Mouse (Mus musculus) natural killer cell, adult 2 months (primary cell): ENCODE results near the gene Gm340.

Experiments used
- DNase-seq, 2 experiments: peaks; one replicate each; pipeline ENCODE4 v3.0.0; 2022; ENCODE audit warnings: low spot score in 2 of 2

The Gm340 gene

DNA sequence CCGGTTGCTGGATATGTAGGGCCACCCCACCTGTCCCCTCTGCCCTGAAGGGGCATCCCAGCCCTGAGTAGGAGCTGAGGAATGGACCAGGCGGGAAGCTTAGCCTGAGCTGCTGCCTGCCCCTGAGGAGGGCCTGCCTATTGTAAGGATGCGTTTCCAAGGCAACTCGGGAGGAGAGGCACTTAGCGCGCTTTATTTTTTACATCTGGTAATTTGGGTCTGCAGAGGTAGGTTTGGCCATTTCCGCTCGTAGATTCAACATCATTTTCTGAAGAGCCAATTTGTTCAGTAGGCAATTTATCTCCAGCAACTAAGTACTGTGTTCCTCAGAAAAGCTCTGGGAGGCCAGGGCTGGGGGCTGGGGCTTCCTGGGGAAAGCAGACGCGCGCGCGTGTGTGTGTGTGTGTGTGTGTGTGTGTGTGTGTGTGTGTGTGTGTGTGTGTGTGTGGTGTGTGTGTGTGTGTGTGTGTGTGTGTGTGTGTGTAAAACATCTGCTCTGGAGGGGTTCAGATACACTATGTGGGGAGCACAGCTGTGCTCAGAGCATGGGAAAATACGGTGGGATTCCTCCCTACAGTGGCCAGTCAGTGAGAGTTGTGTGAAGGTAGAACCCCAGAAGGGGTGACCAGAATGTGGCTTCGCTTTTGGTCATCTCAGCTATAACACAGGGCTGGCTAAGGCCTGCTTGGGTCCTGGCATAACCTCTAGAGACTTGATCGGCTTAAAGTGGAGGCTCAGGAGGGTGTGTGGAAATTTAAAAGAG, 31.3 kb downstream of the Gm340 start:
- DNase-seq: no peak

DNA sequence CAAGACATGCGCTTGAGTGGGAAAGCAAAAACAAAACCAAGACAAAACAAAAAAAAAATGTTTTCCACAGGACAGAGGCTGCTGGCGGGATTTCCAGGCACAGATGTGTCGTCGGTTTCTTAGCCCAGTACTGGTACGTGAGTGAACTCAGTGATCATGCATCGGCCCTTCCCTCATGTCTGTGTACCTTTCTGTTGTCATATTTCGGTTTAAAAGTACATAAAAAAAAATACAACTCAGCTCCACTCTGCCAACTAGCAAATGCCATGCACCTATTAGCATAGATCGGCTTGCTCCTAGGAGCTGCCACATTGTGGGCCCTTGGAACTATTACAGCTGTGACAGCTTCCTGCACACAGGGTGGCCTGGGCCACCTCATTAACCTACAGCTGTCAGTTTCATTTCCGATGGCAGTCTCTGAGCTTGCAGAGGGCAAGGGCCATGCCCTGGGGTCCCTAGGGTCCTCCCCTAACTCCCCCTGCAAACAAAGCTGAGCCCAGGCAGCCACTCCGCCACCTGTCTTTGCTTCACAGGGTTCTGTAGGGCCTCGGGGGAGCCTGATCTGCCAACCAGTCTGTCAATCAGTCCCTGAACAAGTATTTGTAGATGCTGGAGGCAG, 33.5 kb downstream of the Gm340 start:
- peak in 1 of 2 experiments; percentile 62 for DNase-seq

DNA sequence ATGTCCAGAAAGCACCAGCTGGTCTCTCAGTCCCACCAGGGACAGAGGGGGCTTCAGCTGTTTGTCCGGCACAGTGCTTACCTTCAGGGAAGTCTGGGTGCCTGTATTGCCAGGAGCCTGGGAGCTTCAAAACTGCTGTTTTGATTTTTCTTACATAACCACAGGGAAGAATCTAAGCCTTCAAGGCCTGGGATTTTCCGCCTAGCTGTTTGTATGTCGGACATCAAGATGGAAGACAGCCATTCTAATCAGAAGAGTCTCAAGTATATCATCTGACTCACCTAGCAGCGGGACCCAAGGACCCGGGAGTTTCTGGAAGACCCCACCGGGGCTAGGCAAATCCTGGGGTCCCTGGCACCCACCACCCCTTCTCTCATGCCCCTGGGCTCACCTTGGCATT, 34.1 kb downstream of the Gm340 start:
- no peak for DNase-seq

DNA sequence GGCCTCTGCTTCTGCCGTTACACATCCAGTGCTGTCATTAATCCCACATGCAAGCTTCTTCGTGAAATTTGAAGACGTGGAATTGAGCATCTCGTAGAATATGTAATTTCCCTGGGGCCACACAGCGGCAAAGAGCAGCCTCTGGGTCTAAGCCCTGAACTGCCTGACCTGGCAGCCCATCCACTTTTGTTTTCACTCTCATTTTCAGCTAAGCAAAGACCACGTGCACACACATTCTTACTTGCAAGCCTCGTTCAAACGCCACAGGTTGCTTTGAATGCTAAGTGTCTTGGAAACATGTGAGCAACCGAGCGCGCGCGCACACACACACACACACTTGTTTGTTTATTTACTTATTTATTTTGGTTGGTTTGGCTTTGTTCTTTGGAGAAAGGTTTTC, 34.9 kb downstream of the Gm340 start:
- DNase-seq: no peak

DNA sequence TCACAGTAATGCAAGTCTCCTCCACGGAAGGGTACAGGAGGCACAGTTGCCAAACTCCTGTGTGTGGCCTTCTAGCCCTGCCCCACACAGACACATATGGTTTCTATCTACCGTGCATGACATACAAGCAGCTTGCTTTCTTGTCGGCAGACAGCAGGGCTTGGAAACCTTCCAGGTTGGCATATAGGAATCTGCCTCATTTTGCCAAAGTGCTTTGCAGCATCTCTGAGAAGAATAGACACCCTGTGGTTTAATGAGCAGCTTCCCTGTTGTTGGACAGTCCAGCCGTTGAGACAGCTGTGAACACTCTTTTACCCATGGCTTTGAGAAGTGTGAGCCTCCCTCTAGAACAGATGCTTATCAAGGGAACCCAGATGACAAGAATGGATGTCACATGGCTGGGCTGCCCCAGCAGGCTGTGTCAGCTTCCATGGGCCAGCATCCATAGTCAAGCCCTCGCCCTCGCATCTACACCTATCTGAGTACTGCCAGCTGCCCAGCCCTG, 36.0 kb downstream of the Gm340 start:
- DNase-seq: no peak

DNA sequence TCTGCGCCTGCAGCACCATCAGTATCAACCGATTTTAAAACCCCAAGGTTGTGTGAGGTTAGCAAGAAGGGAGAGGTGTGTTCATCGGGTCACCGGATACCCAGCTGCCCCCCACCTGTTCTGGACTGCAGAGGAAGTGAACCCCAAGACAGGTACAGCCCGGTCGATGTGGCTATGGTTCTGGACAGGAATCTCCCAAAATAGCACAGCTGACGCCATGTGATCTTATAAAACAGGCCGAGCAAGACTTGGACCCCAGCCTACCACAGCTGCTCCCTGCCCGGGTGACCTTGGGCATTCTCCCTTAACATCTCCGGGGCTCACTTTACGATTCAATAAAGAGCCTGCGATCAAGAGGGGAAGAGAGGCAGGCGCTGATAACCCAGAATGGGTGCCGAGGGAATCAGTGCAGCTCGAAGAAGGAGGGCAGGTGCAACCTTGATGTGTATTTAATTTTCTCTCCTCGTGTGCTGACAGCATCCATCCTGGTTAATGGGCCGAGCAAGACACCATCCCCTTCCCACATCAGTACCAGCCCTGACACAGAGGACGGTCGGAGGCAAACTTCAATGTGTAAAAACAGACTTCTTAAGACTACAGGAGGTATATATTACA, 36.7 kb downstream of the Gm340 start:
- no peak for DNase-seq

DNA sequence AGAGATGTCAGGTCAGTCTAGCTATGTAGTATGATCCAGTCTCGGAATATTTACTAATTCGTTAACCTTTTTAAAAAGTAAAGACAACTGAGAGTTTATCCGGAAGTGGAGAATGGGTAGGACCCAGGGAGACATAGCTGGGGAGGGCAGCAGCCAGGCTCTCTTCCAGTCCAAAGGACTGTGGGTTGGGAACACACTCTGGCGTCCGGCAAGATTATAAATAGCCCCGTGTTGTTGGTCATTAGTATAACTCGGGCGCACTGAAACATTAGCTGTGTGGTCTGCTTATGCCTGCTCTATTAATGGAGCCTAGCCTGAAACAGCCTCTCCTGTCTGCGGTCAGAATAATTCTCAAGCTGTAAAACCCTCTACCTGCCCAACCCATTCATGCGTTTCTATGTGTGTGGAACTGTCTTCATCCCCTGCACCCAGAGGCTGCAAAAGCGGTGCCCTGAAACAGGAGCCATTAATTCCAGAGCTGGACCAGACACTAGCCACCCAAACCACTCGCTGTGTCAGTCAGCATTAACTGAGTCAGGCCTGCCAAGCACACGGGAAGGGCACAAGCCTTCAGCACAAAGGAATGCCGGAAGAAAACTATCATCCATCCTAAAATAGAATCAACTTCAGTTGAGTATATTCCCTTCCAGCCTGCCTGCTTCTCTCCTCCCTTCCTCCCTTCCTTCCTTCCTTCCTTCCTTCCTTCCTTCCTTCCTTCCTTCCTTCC, 38.4 kb downstream of the Gm340 start:
- no peak for DNase-seq

DNA sequence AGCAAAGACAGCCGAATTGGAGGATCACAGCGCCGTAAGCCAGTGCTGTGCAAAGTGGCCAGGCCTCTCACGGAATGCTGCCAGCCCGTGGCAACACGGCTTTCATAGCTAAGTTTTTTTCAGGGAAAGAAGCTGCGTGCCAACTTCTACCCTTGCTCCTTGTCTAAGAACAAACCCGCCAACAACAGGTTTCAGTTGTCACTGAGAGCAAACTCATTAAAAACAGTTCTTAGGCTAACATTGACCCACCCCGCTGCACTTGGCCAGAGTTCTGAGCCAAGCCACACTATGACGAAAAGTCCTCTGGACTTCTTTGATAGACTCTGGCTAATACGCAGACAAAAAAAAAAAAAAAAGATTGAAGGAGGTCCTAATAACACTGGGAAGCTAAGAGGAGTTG, 46.8 kb downstream of the Gm340 start:
- DNase-seq: no peak

DNA sequence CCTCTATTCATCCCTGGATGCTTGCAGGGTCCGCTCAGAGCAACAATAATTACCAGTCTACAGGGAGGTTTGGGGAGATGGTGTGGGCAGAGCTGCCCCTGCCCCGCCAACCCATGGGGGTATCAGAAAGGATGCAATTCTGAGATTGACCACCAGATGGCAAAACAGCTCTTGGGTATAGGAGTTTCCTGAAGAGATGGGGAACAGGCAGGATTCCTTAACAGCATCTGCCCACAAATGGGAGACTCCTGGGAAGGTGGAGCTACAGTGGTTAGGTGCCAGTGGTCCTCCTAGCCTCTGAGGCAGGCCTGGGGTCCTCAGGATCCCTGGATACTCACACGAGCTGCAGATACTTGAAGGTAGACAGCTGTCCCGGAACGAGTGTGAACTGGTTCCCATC, 47.4 kb downstream of the Gm340 start:
- DNase-seq: peak; percentile 27 to 52

DNA sequence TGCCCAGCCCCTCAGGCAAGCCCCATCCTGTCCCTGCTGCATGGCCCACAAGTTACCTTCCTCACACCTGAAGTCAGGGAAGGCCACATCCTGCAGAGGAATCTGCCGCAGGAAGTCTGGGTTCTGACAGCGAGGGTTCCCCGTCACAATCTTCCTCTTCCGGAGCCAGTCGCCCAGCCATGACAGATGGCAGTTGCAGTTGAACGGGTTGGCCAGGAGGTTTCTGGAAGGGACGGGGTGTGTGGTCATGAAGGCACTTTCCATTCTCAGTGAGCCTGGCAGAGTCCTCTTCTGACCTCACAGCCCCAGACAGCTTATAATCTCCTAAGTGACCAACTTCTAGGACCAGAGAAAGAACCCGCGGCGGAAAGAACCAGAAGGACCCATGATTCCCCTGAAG, 51.9 kb downstream of the Gm340 start:
- no peak for DNase-seq

DNA sequence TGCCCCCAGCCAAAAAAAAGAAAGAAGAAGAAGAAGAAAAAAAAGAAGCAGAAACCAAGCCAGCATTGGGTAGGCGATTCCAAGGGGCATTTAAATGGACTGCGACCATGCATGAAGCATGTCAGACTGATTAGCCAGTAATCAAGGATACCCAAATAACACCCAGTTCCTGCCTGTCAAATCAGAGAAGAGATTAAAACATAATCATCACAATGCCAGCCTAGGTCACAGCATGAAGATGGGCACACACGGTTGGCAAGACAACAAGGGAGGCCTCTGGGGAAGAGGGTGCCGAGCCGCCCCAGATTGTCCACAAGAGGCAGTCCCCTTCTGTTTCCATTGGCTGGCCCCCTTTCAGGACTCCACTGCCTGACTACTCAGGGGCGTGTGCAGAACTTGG, 52.8 kb downstream of the Gm340 start:
- no peak for DNase-seq
